Mouse (Mus musculus) brown adipose tissue, adult 24 weeks (tissue): ENCODE data around the gene Ogn. TPM values are rescaled to one million over a fixed set of nuclear protein-coding genes. Genes with fewer than 3 reads are reported as not detected.
A peak's percentile ranks its signal among the peaks of the same experiment; 100 is the strongest.

Experiments used
- H3K27ac ChIP-seq: fragments of 200-500 bp; replicated peaks from 2 replicates; pipeline ENCODE4 v1.5.1; 2012; ENCODE audit warnings: low read depth, mild to moderate bottlenecking, low read length
- H3K4me1 ChIP-seq: fragments of 200-500 bp; 2 replicates; pipeline ENCODE4 v1.6.1; 2012; ENCODE audit warnings: low read length, mixed read lengths; ENCODE audit not compliant: control insufficient read depth, insufficient read depth, insufficient read length
- H3K4me3 ChIP-seq: fragments of 200-500 bp; 2 replicates; pipeline ENCODE4 v1.5.1; 2012; ENCODE audit warnings: low read depth, mild to moderate bottlenecking, low read length, moderate library complexity; ENCODE audit not compliant: insufficient read depth
- polyA plus RNA-seq: library from polyadenylated mRNA; stranded (reverse); fragments of >200 nt; gene quantifications from 2 replicates; pipeline ENCODE4 v1.2.4, GENCODE M21; 2012; ENCODE audit not compliant: missing spikeins, insufficient read depth, insufficient read length

The Ogn gene
- polyA plus RNA-seq, 1 experiment, result 49.8 TPM

DNA sequence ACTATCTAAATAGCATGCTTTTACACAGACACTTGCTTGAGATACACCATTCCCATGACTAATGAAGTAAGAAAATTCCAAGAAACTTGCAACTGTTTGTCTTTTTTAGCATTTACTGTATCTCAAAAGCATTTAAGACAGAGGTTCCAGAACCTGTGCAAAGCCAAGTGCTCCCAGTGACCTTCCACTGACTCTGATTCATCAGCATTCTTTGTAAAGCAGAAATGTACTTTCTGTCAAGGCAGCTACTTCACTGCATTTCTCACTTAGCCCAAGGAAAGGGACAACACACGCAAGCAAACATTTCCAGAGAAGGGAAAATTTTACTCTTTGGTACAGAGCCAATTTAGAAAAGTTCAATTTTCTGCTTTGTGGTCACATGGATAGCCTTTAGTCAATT, 15.4 kb downstream of the Ogn start:
- no peak overlapping the region for H3K27ac ChIP-seq
- H3K4me1 ChIP-seq, result no peaks in the 10 kb centered on the region

GRCm38 (mm10) chr13:49628167-49628566, 20.3 kb downstream of the Ogn start:
- Histone ChIP-seq H3K27ac (no peak overlapping the region), H3K4me1 (no peaks in the 10 kb centered on the region), H3K4me3 (no peak overlapping the region)

More for the DNA sequence above, 15.4 kb downstream of the Ogn start:
- H3K4me3 ChIP-seq, result no peak overlapping the region

DNA sequence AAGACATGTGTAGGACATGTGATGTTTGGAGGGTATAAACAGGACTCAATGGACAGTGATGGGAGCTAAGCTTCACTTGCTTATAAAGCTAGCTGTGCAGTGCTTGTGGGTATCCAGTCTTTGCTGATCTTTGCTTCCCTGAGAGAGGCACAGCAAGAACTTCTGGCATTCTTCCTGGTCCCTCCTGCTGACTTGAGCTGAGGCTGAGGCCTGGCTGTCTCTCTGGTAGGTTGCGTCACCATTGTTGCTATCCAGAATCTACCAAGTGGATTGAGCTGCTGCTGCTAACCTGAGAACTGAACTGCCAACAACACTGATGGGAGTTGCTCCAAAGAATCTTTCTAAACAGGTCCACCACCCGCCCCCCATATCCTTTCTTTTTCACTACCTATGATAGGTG, 21.2 kb downstream of the Ogn start:
- H3K4me3 ChIP-seq, result no peak overlapping the region
- H3K27ac ChIP-seq, result no peak overlapping the region
- no peaks in the 10 kb centered on the region for H3K4me1 ChIP-seq

- Histone ChIP-seq H3K27ac (no peak overlapping the region), H3K4me3 (no peak overlapping the region), H3K4me1 (no peaks in the 10 kb centered on the region)
These were observed 32.1 kb downstream of the Ogn start for GRCm38 (mm10) chr13:49639965-49640364.

- Histone ChIP-seq H3K27ac (no peak overlapping the region), H3K4me1 (no peaks in the 10 kb centered on the region), H3K4me3 (no peak overlapping the region)
These were observed 34.8 kb downstream of the Ogn start for GRCm38 (mm10) chr13:49642650-49643049.

- Histone ChIP-seq H3K27ac (no peak overlapping the region), H3K4me3 (no peak overlapping the region), H3K4me1 (no peaks in the 10 kb centered on the region)
These were observed 36.0 kb downstream of the Ogn start for GRCm38 (mm10) chr13:49643669-49644362.

GRCm38 (mm10) chr13:49644731-49645529, 37.1 kb downstream of the Ogn start:
- Histone ChIP-seq H3K4me3 (no peak overlapping the region), H3K27ac (no peak overlapping the region), H3K4me1 (no peaks in the 10 kb centered on the region)

DNA sequence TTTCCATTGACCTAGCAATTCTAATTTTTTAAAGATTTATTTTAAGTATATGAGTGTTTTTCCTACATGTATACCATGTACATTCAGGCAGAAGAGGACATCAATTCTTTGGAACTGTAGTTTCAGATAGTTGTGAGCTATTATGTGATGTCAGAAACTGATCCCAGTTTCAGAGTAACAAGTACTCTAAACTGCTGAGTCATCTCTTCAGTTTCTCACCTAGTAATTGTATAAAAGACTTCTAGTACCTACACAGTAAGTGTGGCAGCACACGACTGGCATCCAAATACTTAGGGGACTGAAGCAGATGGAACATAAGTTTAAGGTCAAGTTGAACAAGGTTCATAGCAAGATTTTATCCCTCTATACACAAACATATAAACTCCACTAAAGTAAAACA, 38.2 kb downstream of the Ogn start:
- Histone ChIP-seq H3K4me3 (no peak overlapping the region), H3K4me1 (no peaks in the 10 kb centered on the region), H3K27ac (no peak overlapping the region)

DNA sequence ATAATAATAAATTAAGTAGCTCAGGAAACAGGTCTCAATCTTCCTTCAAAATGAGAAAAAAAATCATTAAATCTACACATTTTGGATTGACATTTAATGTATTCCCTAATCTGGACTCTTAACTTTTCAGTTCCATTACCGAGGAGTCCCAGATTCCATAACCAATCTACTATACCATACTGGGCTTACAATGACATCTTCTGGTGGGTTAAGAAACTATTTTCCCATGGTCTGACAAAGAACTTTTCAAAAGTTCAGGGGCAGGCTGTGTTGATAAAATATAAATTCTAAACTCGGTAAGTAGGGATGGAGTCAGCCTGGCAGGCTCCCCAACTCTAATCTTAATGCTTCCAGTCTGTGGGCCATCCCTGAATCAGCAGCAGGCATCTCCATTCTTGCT, 43.3 kb downstream of the Ogn start:
- Histone ChIP-seq H3K4me3 (no peak overlapping the region), H3K4me1 (no peaks in the 10 kb centered on the region), H3K27ac (no peak overlapping the region)

GRCm38 (mm10) chr13:49651781-49652351, 44.0 kb downstream of the Ogn start:
- Histone ChIP-seq H3K27ac (no peak overlapping the region), H3K4me1 (no peaks in the 10 kb centered on the region), H3K4me3 (peak overlapping the region; percentile 59; the same call in 1 of the 2 replicates)

- peak within 1 kb of the TSS; percentile 66 for H3K4me3 ChIP-seq
These were observed 44.8 kb downstream of the Ogn start, which contains the start of the genes Cenpp and Nol8 for GRCm38 (mm10) chr13:49652481-49653179. Gene Cenpp, minus strand, starts transcription at chr13:49652785. Gene Nol8, plus strand, starts transcription at chr13:49653078.

GRCm38 (mm10) chr13:49653180-49653541, 45.3 kb downstream of the Ogn start:
- Histone ChIP-seq H3K27ac (peak overlapping the region; percentile 74), H3K4me3 (peak overlapping the region; percentile 66), H3K4me1 (no peaks in the 10 kb centered on the region)

More at GRCm38 (mm10) chr13:49652481-49653179, 44.8 kb downstream of the Ogn start, which contains the start of the genes Cenpp and Nol8:
- H3K27ac ChIP-seq, result peak within 1 kb of the TSS; percentile 74
- no peaks in the 10 kb centered on the region for H3K4me1 ChIP-seq
